Mouse (Mus musculus) CH12.LX (cell line): ENCODE measurements around the gene Pik3r2. TPM values are rescaled to one million over a fixed set of nuclear protein-coding genes. Genes with fewer than 3 reads are reported as not detected.

Source experiments
- DNase-seq: peaks from one replicate; pipeline ENCODE4 v3.0.0-alpha.2; 2013; ENCODE audit errors: extremely low read depth
- H3K27ac ChIP-seq: 2 replicates; pipeline ENCODE4 v1.5.1; 2012; ENCODE audit warnings: low read depth, mild to moderate bottlenecking, control low read depth, moderate library complexity; ENCODE audit not compliant: insufficient read depth
- H3K27me3 ChIP-seq: replicated peaks from 2 replicates; pipeline ENCODE3; 2012; ENCODE audit warnings: inconsistent platforms
- H3K36me3 ChIP-seq, 2 experiments: replicated peaks in 1 of 2; 2 replicates each; pipeline versions ENCODE3 to v1.6.1; 2012; ENCODE audit warnings: inconsistent platforms in 1 of 2, low read length in 1 of 2, mild to moderate bottlenecking in 1 of 2, mixed read lengths in 1 of 2, moderate library complexity in 1 of 2; ENCODE audit not compliant: control insufficient read depth in 1 of 2, insufficient read depth in 1 of 2
- H3K4me1 ChIP-seq, 2 experiments: 2 replicates each; pipeline ENCODE4 v1.6.1; 2012; ENCODE audit warnings: inconsistent platforms in 1 of 2, moderate library complexity in 1 of 2; ENCODE audit not compliant: insufficient read depth in 2 of 2, control insufficient read depth in 1 of 2
- H3K4me2 ChIP-seq: 2 replicates; pipeline ENCODE4 v1.6.1; 2012; ENCODE audit warnings: low read depth, mild to moderate bottlenecking, control low read depth; ENCODE audit not compliant: poor library complexity, insufficient read depth, severe bottlenecking
- H3K4me3 ChIP-seq, 3 experiments: fragments of 150-350 bp in 1 of 3; sonication (generic) in 1 of 3; replicated peaks in 1 of 3; 2 replicates each; pipeline versions ENCODE3 to v1.5.1; 2011 to 2012; ENCODE audit warnings: low read depth in 2 of 3, low read length in 2 of 3, mild to moderate bottlenecking in 2 of 3, moderate library complexity in 2 of 3, control low read depth in 1 of 3, improper control_type of control experiment in 1 of 3, inconsistent platforms in 1 of 3, mixed read lengths in 1 of 3; ENCODE audit not compliant: poor library complexity in 1 of 3
- H3K79me2 ChIP-seq: replicated peaks from 2 replicates; pipeline ENCODE4 v1.6.1; 2012; ENCODE audit warnings: mild to moderate bottlenecking, moderate library complexity; ENCODE audit not compliant: control insufficient read depth, poor library complexity, insufficient read depth, severe bottlenecking; ENCODE audit errors: extremely low read depth
- H3K9ac ChIP-seq: 2 replicates; pipeline ENCODE4 v1.6.1; 2012; ENCODE audit warnings: low read depth, mild to moderate bottlenecking, control low read depth, moderate library complexity; ENCODE audit not compliant: insufficient read depth
- H3K9me3 ChIP-seq: replicated peaks from 2 replicates; pipeline ENCODE3; 2012; ENCODE audit warnings: low read length, inconsistent platforms, mixed read lengths
- CTCF ChIP-seq, 2 experiments: IDR thresholded peaks in 1 of 2; conservative IDR thresholded peaks in 1 of 2; 2 replicates each; pipeline ENCODE4 v1.5.1; 2011 to 2012; ENCODE audit warnings: low read depth in 2 of 2, low read length in 2 of 2, improper control_type of control experiment in 1 of 2, inconsistent platforms in 1 of 2, mild to moderate bottlenecking in 1 of 2, moderate library complexity in 1 of 2
- E2F4 ChIP-seq: IDR thresholded peaks from 2 replicates; pipeline ENCODE4 v1.6.1; 2011; ENCODE audit warnings: low read depth, low read length, improper control_type of control experiment; ENCODE audit not compliant: insufficient replicate concordance
- ELF1 ChIP-seq: IDR thresholded peaks from 2 replicates; pipeline ENCODE4 v1.6.1; 2014; ENCODE audit warnings: low read depth, mild to moderate bottlenecking, inconsistent platforms, low read length, improper control_type of control experiment
- ETS1 ChIP-seq: conservative IDR thresholded peaks from 2 replicates; pipeline ENCODE4 v1.6.1; 2012; ENCODE audit warnings: low read depth, mild to moderate bottlenecking, inconsistent platforms, low read length, improper control_type of control experiment, moderate library complexity
- KAT2A ChIP-seq: IDR thresholded peaks from 2 replicates; pipeline ENCODE4 v1.6.1; 2012; ENCODE audit warnings: low read length, improper control_type of control experiment, inconsistent platforms; ENCODE audit not compliant: insufficient replicate concordance
- MAFK ChIP-seq: IDR thresholded peaks from 2 replicates; pipeline ENCODE4 v1.6.1; 2011; ENCODE audit warnings: low read length, improper control_type of control experiment; ENCODE audit not compliant: insufficient replicate concordance
- MEF2A ChIP-seq: IDR thresholded peaks from 2 replicates; pipeline ENCODE4 v1.6.1; 2014; ENCODE audit warnings: low read depth, mild to moderate bottlenecking, inconsistent platforms, low read length, improper control_type of control experiment, borderline replicate concordance
- MXI1 ChIP-seq: IDR thresholded peaks from 2 replicates; pipeline ENCODE4 v1.6.1; 2011; ENCODE audit warnings: mild to moderate bottlenecking, low read depth, low read length, improper control_type of control experiment
- POLR2A ChIP-seq: IDR thresholded peaks from 2 replicates; pipeline ENCODE4 v1.6.1; 2011; ENCODE audit warnings: low read depth, mild to moderate bottlenecking, improper control_type of control experiment, low read length
- RAD21 ChIP-seq: IDR thresholded peaks from 2 replicates; pipeline ENCODE4 v1.6.1; 2011; ENCODE audit warnings: low read depth, mild to moderate bottlenecking, low read length, improper control_type of control experiment, moderate library complexity
- RCOR1 ChIP-seq: conservative IDR thresholded peaks from 2 replicates; pipeline ENCODE4 v1.6.1; 2012; ENCODE audit warnings: low read depth, mild to moderate bottlenecking, inconsistent platforms, low read length, improper control_type of control experiment
- SMC3 ChIP-seq: IDR thresholded peaks from 2 replicates; pipeline ENCODE4 v1.6.1; 2011; ENCODE audit warnings: low read depth, low read length, improper control_type of control experiment
- TCF12 ChIP-seq: IDR thresholded peaks from 2 replicates; pipeline ENCODE4 v1.6.1; 2014; ENCODE audit warnings: low read depth, mild to moderate bottlenecking, inconsistent platforms, low read length, improper control_type of control experiment
- UBTF ChIP-seq: IDR thresholded peaks from 2 replicates; pipeline ENCODE4 v1.6.1; 2012; ENCODE audit warnings: low read depth, mild to moderate bottlenecking, inconsistent platforms, low read length, improper control_type of control experiment, moderate library complexity
- ZC3H11A ChIP-seq: IDR thresholded peaks from 2 replicates; pipeline ENCODE4 v1.6.1; 2012; ENCODE audit warnings: low read depth, mild to moderate bottlenecking, inconsistent platforms, low read length, improper control_type of control experiment
- ZMIZ1 ChIP-seq: IDR thresholded peaks from 2 replicates; pipeline ENCODE4 v1.6.1; 2012; ENCODE audit warnings: low read depth, mild to moderate bottlenecking, inconsistent platforms, low read length, improper control_type of control experiment
- dilution Hi-C: fragments of 300-500 bp; cut with MboI; formaldehyde crosslinking; loops from 2 replicates; pipeline ENCODE4 v1.14.3; 2020; ENCODE audit warnings: low sequenced_read_pairs; ENCODE audit not compliant: extremely low pct_unique_long_range_greater_than_20kb, extremely low pct_ligation_motif_present
- in situ Hi-C: fragments of 300-500 bp; cut with MboI; formaldehyde crosslinking; loops from 3 replicates; pipeline ENCODE4 v1.14.3; 2019; ENCODE audit warnings: low sequenced_read_pairs, low pct_ligation_motif_present, low pct_unique_long_range_greater_than_20kb, mixed read lengths
- polyA plus RNA-seq: library from polyadenylated mRNA; unstranded; fragments of >175 nt; gene quantifications from 2 replicates; pipeline ENCODE4 v1.2.1, GENCODE M21; 2012; ENCODE audit warnings: low read depth; ENCODE audit not compliant: insufficient read length
- total RNA-seq, 2 experiments: library from RNA; depleted of rRNA; stranded (reverse); fragments of 300-350 nt in 1 of 2; fragments of >200 nt in 1 of 2; gene quantifications; 2 replicates each; pipeline ENCODE4 v1.2.3; 2012 to 2014

The Pik3r2 gene
- total and polyA plus RNA-seq, 3 experiments: 13.8 to 45.9 (median 25.8) TPM

DNA sequence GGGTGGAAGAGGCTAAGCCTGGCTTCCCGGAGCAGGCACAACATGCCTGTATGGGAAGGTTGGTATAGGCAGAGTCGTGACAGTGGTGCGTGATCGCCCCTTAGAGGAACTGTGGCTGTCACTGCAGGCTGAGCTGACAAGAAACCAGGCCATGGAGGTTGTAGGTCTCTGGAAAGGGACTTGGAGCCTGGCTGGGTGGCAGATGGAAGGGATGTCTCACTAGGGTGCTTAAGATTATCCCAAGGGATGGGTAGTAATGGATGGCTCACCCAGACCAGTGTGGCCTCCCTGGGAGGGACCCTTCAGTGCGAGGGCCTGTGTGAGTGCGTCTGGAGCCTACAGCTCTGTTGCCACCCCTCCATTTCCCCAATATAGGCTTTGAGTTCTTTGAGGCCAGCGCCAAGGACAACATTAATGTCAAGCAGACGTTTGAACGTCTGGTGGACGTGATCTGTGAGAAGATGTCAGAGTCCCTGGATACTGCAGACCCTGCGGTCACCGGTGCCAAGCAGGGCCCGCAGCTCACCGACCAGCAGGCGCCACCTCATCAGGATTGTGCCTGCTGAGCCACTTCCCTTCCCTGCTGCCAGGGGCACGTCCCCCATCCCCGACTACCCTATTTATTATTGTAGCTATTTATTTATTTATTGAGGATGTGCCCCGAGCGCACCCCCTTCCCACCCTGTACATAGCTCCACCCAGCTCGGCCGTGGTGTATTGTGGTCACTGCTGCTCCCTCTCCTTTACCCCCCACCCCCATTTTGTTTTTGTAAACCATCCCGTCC is 18.8 kb downstream of the Pik3r2 start:
- no peaks in the 10 kb centered on the region for H3K27me3 ChIP-seq
- H3K4me1 ChIP-seq: peaks cover 8 to 48% of the 10 kb centered on the region in 2 experiments
- H3K36me3 ChIP-seq: peaks cover 20 to 43% of the 10 kb centered on the region in 2 experiments
- no peak overlapping the region for H3K4me3 ChIP-seq
- no peak for DNase-seq
- H3K79me2 ChIP-seq: no peaks in the 10 kb centered on the region
- H3K4me2 ChIP-seq: no peak overlapping the region
- in situ Hi-C loops (no loop called here), dilution Hi-C loops (no loop called here)
- H3K27ac ChIP-seq: no peak overlapping the region
- H3K9ac ChIP-seq: no peak overlapping the region
- no peaks in the 10 kb centered on the region for H3K9me3 ChIP-seq
- no peak for TF ChIP-seq ETS1
- TF ChIP-seq RAD21: peak; percentile 87
- TF ChIP-seq UBTF: no peak
- TF ChIP-seq ELF1: no peak
- TF ChIP-seq CTCF (conservative IDR thresholded peaks at IDR 0.05 in 1 of 2, IDR thresholded peaks at IDR 0.05 in 1 of 2; ENCODE audit: low read depth in 2 of 2, low read length in 2 of 2): peak; percentile 36 to 79; a peak in 2 of 4 replicates
- TF ChIP-seq MXI1: no peak
- peak; percentile 69 for TF ChIP-seq SMC3

DNA sequence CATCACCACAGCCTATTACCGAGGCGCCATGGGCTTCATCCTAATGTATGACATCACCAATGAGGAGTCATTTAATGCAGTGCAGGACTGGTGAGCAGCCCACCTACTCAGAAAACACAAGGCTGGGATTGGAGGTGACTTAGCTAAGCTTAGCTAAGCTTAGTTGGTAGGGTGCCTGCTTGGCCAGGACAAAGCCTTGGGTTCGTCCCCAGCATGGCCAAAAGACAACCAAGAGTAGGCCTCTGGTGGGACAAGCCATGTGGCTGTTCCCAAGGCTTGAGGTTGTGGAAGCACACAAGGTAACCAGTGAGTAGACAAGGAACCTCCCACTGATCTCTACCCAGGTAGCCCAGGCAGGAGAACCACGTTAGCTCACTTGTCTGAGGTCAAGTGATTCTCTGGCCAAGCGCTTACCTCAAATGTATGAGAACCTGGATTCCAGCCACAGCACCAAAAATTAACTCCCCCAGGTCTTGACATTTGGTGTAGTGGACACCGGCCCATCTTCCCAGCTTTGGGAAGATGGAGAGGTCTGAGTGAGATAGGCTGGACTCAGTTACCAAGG is 20.0 kb downstream of the Pik3r2 start:
- in situ Hi-C loops: no loop called here
- DNase-seq: no peak
- peaks cover 20 to 35% of the 10 kb centered on the region in 2 experiments for H3K36me3 ChIP-seq
- H3K27ac ChIP-seq: no peak overlapping the region
- no peaks in the 10 kb centered on the region for H3K9me3 ChIP-seq
- TF ChIP-seq ZC3H11A (no peak), RCOR1 (no peak), E2F4 (no peak), UBTF (no peak), MEF2A (no peak), MAFK (no peak), ZMIZ1 (no peak), KAT2A (no peak), TCF12 (no peak), POLR2A (no peak), ELF1 (no peak)
- TF ChIP-seq, all 38 proteins: peak for 0
- Histone ChIP-seq H3K4me3 (no peak overlapping the region), H3K4me2 (no peak overlapping the region), H3K79me2 (no peaks in the 10 kb centered on the region), H3K9ac (no peak overlapping the region), H3K4me1 (peaks cover 8 to 46% of the 10 kb centered on the region in 2 experiments), H3K27me3 (no peaks in the 10 kb centered on the region)
- dilution Hi-C loops: no loop called here
